Mouse (Mus musculus) E14TG2a.4 (cell line): ENCODE results near the gene Lats2.

Experiments
- CTCF ChIP-seq: conservative IDR thresholded peaks from 2 replicates; pipeline ENCODE4 v1.5.1; 2014; ENCODE audit warnings: low read length
- NANOG ChIP-seq: IDR thresholded peaks from 2 replicates; pipeline ENCODE4 v1.6.1; 2014; ENCODE audit warnings: borderline replicate concordance, low read length, mixed read lengths
- POU5F1 ChIP-seq: IDR thresholded peaks from 2 replicates; pipeline ENCODE4 v1.6.1; 2014; ENCODE audit warnings: low read length, borderline replicate concordance

GRCm38 (mm10) chr14:57687441-57687840 is 70.7 kb downstream of the Lats2 start:
- TF ChIP-seq CTCF (no peak), NANOG (no peak), POU5F1 (no peak)
